Mouse (Mus musculus): ENCODE measurements around the gene Ddx43.

DNA sequence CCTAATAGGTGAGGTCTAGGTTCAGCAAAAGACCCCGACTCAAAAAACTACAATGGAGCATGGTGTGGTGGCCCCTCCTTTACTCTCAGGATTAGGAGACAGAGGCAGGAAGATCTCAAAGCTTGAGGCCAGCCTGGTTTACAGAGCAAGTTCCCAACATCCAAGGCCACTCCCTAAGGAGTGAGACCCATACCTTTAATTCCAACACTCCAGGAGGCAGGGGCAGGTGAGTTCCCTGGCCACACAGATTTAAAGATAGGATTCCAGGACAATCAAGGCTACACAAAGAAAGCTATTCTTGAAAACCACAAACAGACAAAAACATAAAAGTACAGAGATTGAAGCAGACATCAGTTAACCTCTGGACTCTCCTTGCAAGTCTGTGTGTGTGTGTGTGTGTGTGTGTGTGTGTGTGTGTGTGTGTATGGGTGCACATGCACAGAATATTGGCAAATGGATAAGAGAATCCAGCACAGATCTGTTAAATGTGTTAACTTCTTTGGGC lies 20.6 kb upstream of the Ddx43 start:
- TF ChIP-seq POLR2A (IDR thresholded peaks at IDR 0.05; ENCODE audit: insufficient read depth, low read length), result no peak
- no peak for TF ChIP-seq CTCF (IDR thresholded peaks at IDR 0.05; ENCODE audit: low read depth, low read length)
- TF ChIP-seq EP300 (IDR thresholded peaks at IDR 0.05; ENCODE audit: insufficient read depth, low read depth, low read length), result peak; percentile 94
